In genomic region chr8:120378306-120378705, GRCm38 (mm10) we compare ENCODE assay signal across 8 mouse cellular contexts.
A peak's percentile ranks its signal among the peaks of the same experiment; 100 is the strongest.
DNase-seq lines count a peak whose midpoint lies in the region; ATAC-seq and TF ChIP-seq lines count a peak whose summit lies in the region.

No protein-coding gene starts in this region.

- WGBS in bone marrow, adult 2 months: 20% methylated on average over 16 of the region's 16 CpGs

- H3K4me3 ChIP-seq in megakaryocyte, embryonic 14.5 days (replicated peaks): peak overlapping the region; percentile 56
- H3K4me3 ChIP-seq in bone marrow, adult 2 months (replicated peaks; ENCODE audit: control insufficient read depth, low read depth, low read length): no peak overlapping the region

- H3K4me1 ChIP-seq in megakaryocyte, embryonic 14.5 days: peaks cover 100% of the 10 kb centered on the region
- peaks cover 8% of the 10 kb centered on the region for H3K4me1 ChIP-seq in bone marrow, adult 2 months (ENCODE audit: control insufficient read depth, insufficient read depth, low read length)

- ATAC-seq in megakaryocyte, adult 5-6 weeks (ENCODE audit: poor library complexity, severe bottlenecking): no peak
- 0 out of 2 replicates have a peak, but pooled peaks have one; percentile 1 for ATAC-seq in granulocyte monocyte progenitor cell, adult 5-6 weeks (replicated peaks; ENCODE audit: poor library complexity, severe bottlenecking)

- no peaks in the 10 kb centered on the region for H3K27me3 ChIP-seq in megakaryocyte, embryonic 14.5 days (replicated peaks)

- no peaks in the 10 kb centered on the region for H3K36me3 ChIP-seq in megakaryocyte, embryonic 14.5 days (replicated peaks; ENCODE audit: low read length)

- no peaks in the 10 kb centered on the region for H3K9me3 ChIP-seq in megakaryocyte, embryonic 14.5 days

- DNase-seq in kidney, postnatal 36 days: peak; percentile 88 to 92
- no peak for DNase-seq in left cerebral cortex, postnatal 36 days (ENCODE audit: low spot score in 2 of 2)
- DNase-seq in yolk sac, embryonic 10.5 days (ENCODE audit: low spot score): no peak
- no peak for DNase-seq in thymus, postnatal 10 days (ENCODE audit: low spot score in 2 of 2)

- no peak for TF ChIP-seq POLR2A in bone marrow, adult 2 months (IDR thresholded peaks at IDR 0.05; ENCODE audit: borderline replicate concordance, control insufficient read depth, low read depth, low read length)

- intact Hi-C loops in left cerebral cortex, postnatal 36 days (cut with DNase I): no loop called here

- H3K27ac ChIP-seq in bone marrow, adult 2 months (ENCODE audit: control insufficient read depth, insufficient read depth, low read depth, low read length, poor library complexity): peak overlapping the region; percentile 1; the same call in 1 of the 2 replicates

- no peak for TF ChIP-seq CTCF in bone marrow, adult 2 months (IDR thresholded peaks at IDR 0.05; ENCODE audit: control insufficient read depth, insufficient read depth, low read length)

Comparison
In these comparisons a context has a peak if more than half of its experiments do, and no peak if none do; other contexts are left out.
1. DNase-seq: peak in kidney, postnatal 36 days (2 of 2); none in left cerebral cortex, postnatal 36 days (0 of 2), yolk sac, embryonic 10.5 days (single experiment) and thymus, postnatal 10 days (0 of 2).